Mouse (Mus musculus) liver, embryonic 15.5 days (tissue): Measurements from ENCODE around the gene C1qa. TPM values are rescaled to one million over a fixed set of nuclear protein-coding genes. Genes with fewer than 3 reads are reported as not detected.

Source experiments
- ATAC-seq: fragments of 200-750 bp; cut with Nextera tagmentation; 2 replicates; pipeline ENCODE4 v1.8.0; 2017; ENCODE audit warnings: moderate number of reproducible peaks, mild to moderate bottlenecking, moderate library complexity; ENCODE audit not compliant: insufficient read depth
- H3K27ac ChIP-seq: fragments of 300-500 bp; sonication (generic); replicated peaks from 2 replicates; pipeline ENCODE4 v1.5.1; 2015; ENCODE audit warnings: mild to moderate bottlenecking, inconsistent platforms
- H3K27me3 ChIP-seq: fragments of 300-500 bp; sonication (generic); 2 replicates; pipeline ENCODE4 v1.6.1; 2015; ENCODE audit warnings: mild to moderate bottlenecking, inconsistent platforms
- H3K36me3 ChIP-seq: fragments of 300-500 bp; sonication (generic); replicated peaks from 2 replicates; pipeline ENCODE4 v1.6.1; 2015; ENCODE audit warnings: moderate library complexity, mild to moderate bottlenecking, inconsistent platforms
- H3K4me1 ChIP-seq: fragments of 300-500 bp; sonication (generic); replicated peaks from 2 replicates; pipeline ENCODE4 v1.6.1; 2015; ENCODE audit warnings: inconsistent platforms
- H3K4me2 ChIP-seq: fragments of 300-500 bp; sonication (generic); 2 replicates; pipeline ENCODE4 v1.6.1; 2015; ENCODE audit warnings: moderate library complexity, mild to moderate bottlenecking, inconsistent platforms
- H3K4me3 ChIP-seq: fragments of 300-500 bp; sonication (generic); replicated peaks from 2 replicates; pipeline ENCODE4 v1.5.1; 2015; ENCODE audit warnings: mild to moderate bottlenecking, inconsistent platforms
- H3K9ac ChIP-seq: fragments of 300-500 bp; sonication (generic); 2 replicates; pipeline ENCODE4 v1.6.1; 2015; ENCODE audit warnings: moderate library complexity, mild to moderate bottlenecking, inconsistent platforms
- H3K9me3 ChIP-seq: fragments of 300-500 bp; sonication (generic); replicated peaks from 2 replicates; pipeline ENCODE4 v1.6.1; 2016; ENCODE audit warnings: inconsistent platforms
- WGBS: fragments of 180-500 bp; shearing (Covaris S2); methylation state at CpG from one replicate; pipeline ENCODE4 v1.1.7; 2015; ENCODE audit warnings: mixed read lengths; ENCODE audit not compliant: insufficient replicate concordance; 5-methylcytosine and 5-hydroxymethylcytosine counted together
- polyA plus RNA-seq: library from polyadenylated mRNA; unstranded; fragments of >200 nt; fragmentation: Nextera tagmentation; extraction: Ambion mirVana; gene quantifications from 2 replicates; pipeline ENCODE4 v1.2.1, GENCODE M21; 2015

Gene C1qa
- 57.8 and 69.3 TPM in 2 replicates for polyA plus RNA-seq

- no peak; the same call in 1 of the 2 replicates for ATAC-seq
- 47% methylated on average over 9 of the region's 9 CpGs for WGBS
Measured at GRCm38 (mm10) chr4:136898637-136899036, at the start of gene C1qa. TSS of gene C1qa (minus strand) at chr4:136898803.

GRCm38 (mm10) chr4:136945397-136945796 lies 46.8 kb upstream of the C1qa start:
- H3K4me1 ChIP-seq: no peaks in the 10 kb centered on the region
- H3K4me3 ChIP-seq: no peak overlapping the region
- peaks cover 64% of the 10 kb centered on the region for H3K27me3 ChIP-seq
- ATAC-seq: no peak
- H3K36me3 ChIP-seq: no peaks in the 10 kb centered on the region
- H3K4me2 ChIP-seq: no peak overlapping the region
- H3K9me3 ChIP-seq: no peaks in the 10 kb centered on the region
- H3K9ac ChIP-seq: no peak overlapping the region
- H3K27ac ChIP-seq: no peak overlapping the region
- 60% methylated on average over 17 of the region's 17 CpGs for WGBS

More at GRCm38 (mm10) chr4:136898637-136899036, at the start of gene C1qa:
- Histone ChIP-seq H3K4me2 (no peak within 1 kb of the TSS), H3K27ac (no peak within 1 kb of the TSS), H3K27me3 (peaks cover 50% of the 10 kb centered on the region), H3K9me3 (no peaks in the 10 kb centered on the region), H3K4me3 (no peak within 1 kb of the TSS), H3K9ac (no peak within 1 kb of the TSS), H3K4me1 (no peaks in the 10 kb centered on the region), H3K36me3 (no peaks in the 10 kb centered on the region)

GRCm38 (mm10) chr4:136944558-136945350 lies 46.2 kb upstream of the C1qa start:
- no peak overlapping the region for H3K9ac ChIP-seq
- peaks cover 68% of the 10 kb centered on the region for H3K27me3 ChIP-seq
- 54% methylated on average over 11 of the region's 11 CpGs for WGBS
- no peaks in the 10 kb centered on the region for H3K4me1 ChIP-seq
- no peaks in the 10 kb centered on the region for H3K9me3 ChIP-seq
- no peak overlapping the region for H3K27ac ChIP-seq
- H3K4me3 ChIP-seq: no peak overlapping the region
- H3K4me2 ChIP-seq: no peak overlapping the region
- no peak for ATAC-seq
- no peaks in the 10 kb centered on the region for H3K36me3 ChIP-seq

GRCm38 (mm10) chr4:136943175-136943574 lies 44.6 kb upstream of the C1qa start:
- H3K4me2 ChIP-seq: no peak overlapping the region
- peaks cover 71% of the 10 kb centered on the region for H3K27me3 ChIP-seq
- ATAC-seq: no peak
- 20% methylated on average over 13 of the region's 13 CpGs for WGBS
- no peaks in the 10 kb centered on the region for H3K36me3 ChIP-seq
- H3K4me1 ChIP-seq: no peaks in the 10 kb centered on the region
- no peaks in the 10 kb centered on the region for H3K9me3 ChIP-seq
- no peak overlapping the region for H3K9ac ChIP-seq
- H3K27ac ChIP-seq: no peak overlapping the region
- no peak overlapping the region for H3K4me3 ChIP-seq

- Histone ChIP-seq H3K9ac (no peak overlapping the region), H3K36me3 (no peaks in the 10 kb centered on the region), H3K27ac (no peak overlapping the region), H3K4me1 (no peaks in the 10 kb centered on the region), H3K27me3 (peaks cover 69% of the 10 kb centered on the region), H3K9me3 (no peaks in the 10 kb centered on the region), H3K4me2 (no peak overlapping the region), H3K4me3 (no peak overlapping the region)
- no peak for ATAC-seq
- WGBS: 26% methylated on average over 18 of the region's 18 CpGs
Measured at GRCm38 (mm10) chr4:136942761-136943160, 44.2 kb upstream of the C1qa start.

GRCm38 (mm10) chr4:136937935-136938334 lies 39.3 kb upstream of the C1qa start:
- Histone ChIP-seq H3K4me2 (no peak overlapping the region), H3K36me3 (no peaks in the 10 kb centered on the region), H3K27ac (no peak overlapping the region), H3K9ac (no peak overlapping the region), H3K9me3 (no peaks in the 10 kb centered on the region), H3K4me1 (peaks cover 16% of the 10 kb centered on the region), H3K27me3 (peaks cover 43% of the 10 kb centered on the region), H3K4me3 (no peak overlapping the region)
- WGBS: 64% methylated on average over 5 of the region's 5 CpGs
- ATAC-seq: no peak

GRCm38 (mm10) chr4:136937344-136937743 lies 38.7 kb upstream of the C1qa start:
- Histone ChIP-seq H3K4me3 (no peak overlapping the region), H3K4me1 (peaks cover 16% of the 10 kb centered on the region), H3K9me3 (no peaks in the 10 kb centered on the region), H3K27ac (no peak overlapping the region), H3K36me3 (no peaks in the 10 kb centered on the region), H3K4me2 (no peak overlapping the region), H3K27me3 (peaks cover 43% of the 10 kb centered on the region), H3K9ac (no peak overlapping the region)
- 46% methylated on average over 4 of the region's 4 CpGs for WGBS
- ATAC-seq: no peak

- peak overlapping the region; percentile 14 for H3K4me2 ChIP-seq
- no peaks in the 10 kb centered on the region for H3K36me3 ChIP-seq
- no peak overlapping the region for H3K27ac ChIP-seq
- peaks cover 32% of the 10 kb centered on the region for H3K27me3 ChIP-seq
- peaks cover 35% of the 10 kb centered on the region for H3K4me1 ChIP-seq
- ATAC-seq: peak; percentile 52; the same call in 1 of the 2 replicates
- H3K4me3 ChIP-seq: no peak overlapping the region
- WGBS: 38% methylated on average over 18 of the region's 18 CpGs
- H3K9ac ChIP-seq: no peak overlapping the region
- no peaks in the 10 kb centered on the region for H3K9me3 ChIP-seq
Measured at GRCm38 (mm10) chr4:136934746-136935613, 36.4 kb upstream of the C1qa start.

GRCm38 (mm10) chr4:136930474-136930873 lies 31.9 kb upstream of the C1qa start:
- H3K4me3 ChIP-seq: no peak overlapping the region
- peak overlapping the region; percentile 45 for H3K4me2 ChIP-seq
- peaks cover 43% of the 10 kb centered on the region for H3K27me3 ChIP-seq
- no peaks in the 10 kb centered on the region for H3K36me3 ChIP-seq
- H3K9me3 ChIP-seq: no peaks in the 10 kb centered on the region
- H3K27ac ChIP-seq: peak overlapping the region; percentile 75
- WGBS: 29% methylated on average over 8 of the region's 8 CpGs
- H3K4me1 ChIP-seq: peaks cover 43% of the 10 kb centered on the region
- H3K9ac ChIP-seq: no peak overlapping the region
- ATAC-seq: peak; percentile 96

GRCm38 (mm10) chr4:136928928-136929327 lies 30.3 kb upstream of the C1qa start:
- 9% methylated on average over 5 of the region's 5 CpGs for WGBS
- Histone ChIP-seq H3K4me2 (no peak overlapping the region), H3K4me1 (peaks cover 29% of the 10 kb centered on the region), H3K27me3 (peaks cover 48% of the 10 kb centered on the region), H3K9me3 (no peaks in the 10 kb centered on the region), H3K27ac (no peak overlapping the region), H3K9ac (no peak overlapping the region), H3K4me3 (no peak overlapping the region), H3K36me3 (no peaks in the 10 kb centered on the region)
- ATAC-seq: no peak

- H3K27ac ChIP-seq: no peak overlapping the region
- H3K27me3 ChIP-seq: peaks cover 28% of the 10 kb centered on the region
- WGBS: 16% methylated on average over 15 of the region's 15 CpGs
- no peaks in the 10 kb centered on the region for H3K36me3 ChIP-seq
- peaks cover 19% of the 10 kb centered on the region for H3K4me1 ChIP-seq
- no peaks in the 10 kb centered on the region for H3K9me3 ChIP-seq
- no peak overlapping the region for H3K4me3 ChIP-seq
- H3K9ac ChIP-seq: no peak overlapping the region
- ATAC-seq: no peak
- no peak overlapping the region for H3K4me2 ChIP-seq
Measured at GRCm38 (mm10) chr4:136925804-136926203, 27.2 kb upstream of the C1qa start.
